Mouse (Mus musculus) embryonic stem cell, embryonic (primary cell): ENCODE measurements around the gene Dscaml1.

Experiments
- CTCF ChIA-PET, 4 experiments: fragments of 300-600 bp in 2 of 4; fragments of 350-600 bp in 2 of 4; sonication (Branson Sonifier 250); formaldehyde crosslinking; loops; one replicate each; lab custom pipeline; 2022; ENCODE audit warnings: inconsistent platforms in 2 of 4; lab: Charles Lee
- POLR2A ChIA-PET, 4 experiments: fragments of 300-600 bp in 2 of 4; fragments of 350-600 bp in 2 of 4; sonication (Branson Sonifier 250); formaldehyde crosslinking; loops; one replicate each; lab custom pipeline; 2022; ENCODE audit warnings: antibody characterized with exemption in 4 of 4, inconsistent platforms in 1 of 4; lab: Charles Lee

Dscaml1 gene

GRCm38 (mm10) chr9:45402957-45403356 is 23.5 kb upstream of the Dscaml1 start:
- ChIA-PET CTCF (interaction anchor here in 3 of 4 experiments (0.9 to 2.4 kb wide), 8 partner anchors 9 to 103 kb away, joined by 3 to 15 read pairs (median 8); no protein-coding TSS in a partner anchor), POLR2A (interaction anchor here in 3 of 4 experiments (0.9 to 50.2 kb wide), 13 partner anchors 9 to 106 kb away, joined by 3 to 2905 read pairs (median 6); partner anchors contain the start of gene Fxyd6 (in 1 of the 3))

GRCm38 (mm10) chr9:45405694-45406093 is 20.7 kb upstream of the Dscaml1 start:
- ChIA-PET POLR2A (interaction anchor here in 3 of 4 experiments (0.7 to 18.8 kb wide), 15 partner anchors 8 to 401 kb away, joined by 3 to 332 read pairs (median 3); partner anchors contain the start of gene Fxyd6 (in 1 of the 3)), CTCF (interaction anchor here (0.5 to 2.9 kb wide), 9 partner anchors 8 to 209 kb away, joined by 3 to 13 read pairs (median 5); no protein-coding TSS in a partner anchor)

- ChIA-PET CTCF (interaction anchor here (0.9 to 3.6 kb wide), 12 partner anchors 8 to 183 kb away, joined by 3 to 24 read pairs (median 4); no protein-coding TSS in a partner anchor), POLR2A (interaction anchor here in 3 of 4 experiments (0.6 to 18.8 kb wide), 18 partner anchors 9 to 265 kb away, joined by 3 to 332 read pairs (median 4); partner anchors contain the start of gene Fxyd6 (in 3 of the 3))
Observed at GRCm38 (mm10) chr9:45406808-45407207, 19.6 kb upstream of the Dscaml1 start.

GRCm38 (mm10) chr9:45407706-45408675 is 18.4 kb upstream of the Dscaml1 start:
- POLR2A ChIA-PET, result interaction anchor here in 3 of 4 experiments (0.6 to 18.8 kb wide), 15 partner anchors 10 to 917 kb away, joined by 3 to 332 read pairs (median 6); no protein-coding TSS in a partner anchor

GRCm38 (mm10) chr9:45410193-45410592 is 16.2 kb upstream of the Dscaml1 start:
- ChIA-PET CTCF (interaction anchor here in 2 of 4 experiments (0.8 to 6.6 kb wide), 9 partner anchors 11 to 110 kb away, joined by 3 to 135 read pairs (median 5); no protein-coding TSS in a partner anchor), POLR2A (interaction anchor here in 3 of 4 experiments (0.6 to 18.8 kb wide), 10 partner anchors 9 to 636 kb away, joined by 3 to 332 read pairs (median 4); no protein-coding TSS in a partner anchor)

More at GRCm38 (mm10) chr9:45407706-45408675, 18.4 kb upstream of the Dscaml1 start:
- CTCF ChIA-PET, result interaction anchor here (0.6 to 6.6 kb wide), 12 partner anchors 10 to 347 kb away, joined by 3 to 135 read pairs (median 4); no protein-coding TSS in a partner anchor

GRCm38 (mm10) chr9:45410614-45411013 is 15.8 kb upstream of the Dscaml1 start:
- CTCF ChIA-PET, result interaction anchor here (0.5 to 6.6 kb wide), 12 partner anchors 11 to 418 kb away, joined by 3 to 135 read pairs (median 8); partner anchors contain the start of gene Cep164 (in 1 of the 4)
- POLR2A ChIA-PET, result interaction anchor here in 3 of 4 experiments (0.7 to 18.8 kb wide), 9 partner anchors 9 to 111 kb away, joined by 3 to 332 read pairs (median 4); no protein-coding TSS in a partner anchor

- POLR2A ChIA-PET, result interaction anchor here in 3 of 4 experiments (0.9 to 18.8 kb wide), 13 partner anchors 10 to 111 kb away, joined by 3 to 332 read pairs (median 6); partner anchors contain the start of gene Fxyd6 (in 1 of the 3)
- CTCF ChIA-PET, result interaction anchor here (0.5 to 6.6 kb wide), 74 partner anchors 8 to 1787 kb away, joined by 3 to 135 read pairs (median 6); partner anchors contain the start of genes Cep164 (in 1 of the 4), Fxyd2 (in 1 of the 4), Fxyd6 (in 1 of the 4) and Tmprss13 (in 1 of the 4)
Observed at GRCm38 (mm10) chr9:45411111-45411510, 15.3 kb upstream of the Dscaml1 start.

GRCm38 (mm10) chr9:45411803-45412202 is 14.6 kb upstream of the Dscaml1 start:
- CTCF ChIA-PET, result interaction anchor here (0.5 to 6.6 kb wide), 119 partner anchors 8 to 1787 kb away, joined by 3 to 135 read pairs (median 5); partner anchors contain the start of genes Fxyd6 (in 2 of the 4), Il10ra (in 2 of the 4), Tmprss13 (in 2 of the 4) and Cep164 (in 1 of the 4)
- POLR2A ChIA-PET, result interaction anchor here (0.6 to 18.8 kb wide), 35 partner anchors 8 to 491 kb away, joined by 3 to 332 read pairs (median 5); partner anchors contain the start of genes Atp5l (in 1 of the 4) and Fxyd6 (in 1 of the 4)

GRCm38 (mm10) chr9:45412287-45412686 is 14.1 kb upstream of the Dscaml1 start:
- ChIA-PET POLR2A (interaction anchor here (0.5 to 18.8 kb wide), 40 partner anchors 8 to 1250 kb away, joined by 3 to 332 read pairs (median 5); partner anchors contain the start of genes Atp5l (in 1 of the 4) and Fxyd6 (in 1 of the 4)), CTCF (interaction anchor here (0.5 to 6.6 kb wide), 136 partner anchors 8 to 1947 kb away, joined by 3 to 135 read pairs (median 4); partner anchors contain the start of genes Fxyd6 (in 2 of the 4), Il10ra (in 2 of the 4), Tmprss13 (in 2 of the 4) and Bace1 (in 1 of the 4))

GRCm38 (mm10) chr9:45412700-45413477 is 13.5 kb upstream of the Dscaml1 start:
- ChIA-PET POLR2A (interaction anchor here (0.5 to 18.8 kb wide), 41 partner anchors 8 to 1250 kb away, joined by 3 to 332 read pairs (median 5); partner anchors contain the start of genes Atp5l (in 1 of the 4) and Fxyd6 (in 1 of the 4)), CTCF (interaction anchor here (0.5 to 6.6 kb wide), 153 partner anchors 7 to 1948 kb away, joined by 3 to 135 read pairs (median 4); partner anchors contain the start of genes Fxyd6 (in 2 of the 4), Il10ra (in 2 of the 4), Tmprss13 (in 2 of the 4) and Bace1 (in 1 of the 4))

- ChIA-PET POLR2A (interaction anchor here in 3 of 4 experiments (0.6 to 18.8 kb wide), 17 partner anchors 7 to 147 kb away, joined by 3 to 332 read pairs (median 4); no protein-coding TSS in a partner anchor), CTCF (interaction anchor here (0.5 to 6.6 kb wide), 79 partner anchors 8 to 1317 kb away, joined by 3 to 135 read pairs (median 4); partner anchors contain the start of genes Bace1 (in 1 of the 4), Cep164 (in 1 of the 4), Fxyd2 (in 1 of the 4) and Il10ra (in 1 of the 4))
Observed at GRCm38 (mm10) chr9:45413478-45414140, 12.8 kb upstream of the Dscaml1 start.

GRCm38 (mm10) chr9:45415912-45416311 is 10.5 kb upstream of the Dscaml1 start:
- POLR2A ChIA-PET, result interaction anchor here in 3 of 4 experiments (0.7 to 1.7 kb wide), 8 partner anchors 19 to 518 kb away, joined by 3 to 7 read pairs (median 3); no protein-coding TSS in a partner anchor
- CTCF ChIA-PET, result interaction anchor here (0.6 to 3.2 kb wide), 43 partner anchors 10 to 734 kb away, joined by 3 to 33 read pairs (median 4); partner anchors contain the start of genes Cep164 (in 2 of the 4) and Fxyd6 (in 1 of the 4)

- POLR2A ChIA-PET, result interaction anchor here (0.6 to 1.6 kb wide), 8 partner anchors 10 to 205 kb away, joined by 3 to 4 read pairs (median 3); no protein-coding TSS in a partner anchor
Observed at GRCm38 (mm10) chr9:45417245-45417644, 9.2 kb upstream of the Dscaml1 start.

GRCm38 (mm10) chr9:45418252-45418651 is 8.2 kb upstream of the Dscaml1 start:
- ChIA-PET POLR2A (interaction anchor here in 3 of 4 experiments (0.5 to 1.6 kb wide), 6 partner anchors 10 to 121 kb away, joined by 3 to 4 read pairs (median 3); no protein-coding TSS in a partner anchor), CTCF (interaction anchor here in 3 of 4 experiments (0.5 to 3.0 kb wide), 9 partner anchors 12 to 337 kb away, joined by 3 to 20 read pairs (median 6); no protein-coding TSS in a partner anchor)

More at GRCm38 (mm10) chr9:45417245-45417644, 9.2 kb upstream of the Dscaml1 start:
- CTCF ChIA-PET, result interaction anchor here (0.5 to 3.2 kb wide), 35 partner anchors 11 to 879 kb away, joined by 3 to 33 read pairs (median 4); partner anchors contain the start of gene Cep164 (in 1 of the 4)
